Mouse (Mus musculus) forebrain, embryonic 13.5 days (tissue): ENCODE measurements around the gene Hyal1. TPM values are rescaled to one million over a fixed set of nuclear protein-coding genes. Genes with fewer than 3 reads are reported as not detected.

Experiments
- ATAC-seq: fragments of 200-750 bp; cut with Nextera tagmentation; 2 replicates; pipeline ENCODE4 v1.8.0; 2017
- H3K27ac ChIP-seq: fragments of 300-500 bp; sonication (generic); 2 replicates; pipeline ENCODE4 v1.5.1; 2015; ENCODE audit warnings: inconsistent platforms, mild to moderate bottlenecking, moderate library complexity
- H3K27me3 ChIP-seq: fragments of 300-500 bp; sonication (generic); 2 replicates; pipeline ENCODE4 v1.6.1; 2015; ENCODE audit warnings: mild to moderate bottlenecking, inconsistent platforms
- H3K36me3 ChIP-seq: fragments of 300-500 bp; sonication (generic); 2 replicates; pipeline ENCODE4 v1.6.1; 2015; ENCODE audit warnings: mild to moderate bottlenecking, inconsistent platforms; ENCODE audit not compliant: poor library complexity, severe bottlenecking
- H3K4me1 ChIP-seq: fragments of 300-500 bp; sonication (generic); 2 replicates; pipeline ENCODE4 v1.6.1; 2015; ENCODE audit warnings: inconsistent platforms
- H3K4me2 ChIP-seq: fragments of 300-500 bp; sonication (generic); 2 replicates; pipeline ENCODE4 v1.6.1; 2015; ENCODE audit warnings: inconsistent platforms, mild to moderate bottlenecking, moderate library complexity
- H3K4me3 ChIP-seq: fragments of 300-500 bp; sonication (generic); 2 replicates; pipeline ENCODE4 v1.5.1; 2015; ENCODE audit warnings: mild to moderate bottlenecking, inconsistent platforms
- H3K9ac ChIP-seq: fragments of 300-500 bp; sonication (generic); 2 replicates; pipeline ENCODE4 v1.6.1; 2015; ENCODE audit warnings: mild to moderate bottlenecking, inconsistent platforms
- H3K9me3 ChIP-seq: fragments of 300-500 bp; sonication (generic); replicated peaks from 2 replicates; pipeline ENCODE4 v1.6.1; 2016; ENCODE audit warnings: inconsistent platforms
- WGBS: fragments of 180-500 bp; shearing (Covaris S2); methylation state at CpG from one replicate; pipeline ENCODE4 v1.1.7; 2015; 5-methylcytosine and 5-hydroxymethylcytosine counted together
- polyA plus RNA-seq: library from polyadenylated mRNA; unstranded; fragments of >200 nt; fragmentation: Nextera tagmentation; extraction: Ambion mirVana; gene quantifications from 2 replicates; pipeline ENCODE4 v1.2.1, GENCODE M21; 2015

Gene Hyal1
- polyA plus RNA-seq, 1 experiment from 2014 or later = 8.4 TPM

DNA sequence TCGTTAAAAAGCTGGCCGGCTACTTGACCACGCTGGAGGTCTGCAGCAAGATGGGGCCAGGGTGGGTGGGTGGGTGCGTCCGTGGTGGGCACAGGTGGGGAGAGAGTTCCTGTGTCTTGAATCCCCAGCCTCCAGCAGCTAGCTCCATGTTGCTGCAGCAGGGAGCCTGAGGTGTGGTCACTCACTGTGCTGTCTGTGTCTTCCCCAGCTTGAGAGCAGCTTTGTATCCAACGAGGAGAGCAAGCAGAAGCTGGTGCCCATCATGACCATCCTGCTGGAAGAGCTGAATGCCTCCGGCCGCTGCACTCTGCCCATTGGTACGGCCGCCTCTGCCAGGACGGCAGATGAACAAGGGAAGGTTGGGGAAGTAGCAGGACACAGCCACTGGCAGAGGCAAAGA, 33.4 kb upstream of the Hyal1 start:
- WGBS = 89% methylated on average over 11 of the region's 11 CpGs
- peaks cover 48% of the 10 kb centered on the region for H3K4me1 ChIP-seq
- no peaks in the 10 kb centered on the region for H3K9me3 ChIP-seq
- peaks cover 7% of the 10 kb centered on the region; the same call in 1 of the 2 replicates for H3K27me3 ChIP-seq
- peak overlapping the region; percentile 92 for H3K4me2 ChIP-seq
- H3K36me3 ChIP-seq = peaks cover 42% of the 10 kb centered on the region
- no peak overlapping the region for H3K4me3 ChIP-seq
- H3K27ac ChIP-seq = no peak overlapping the region
- ATAC-seq = no peak
- no peak overlapping the region for H3K9ac ChIP-seq

DNA sequence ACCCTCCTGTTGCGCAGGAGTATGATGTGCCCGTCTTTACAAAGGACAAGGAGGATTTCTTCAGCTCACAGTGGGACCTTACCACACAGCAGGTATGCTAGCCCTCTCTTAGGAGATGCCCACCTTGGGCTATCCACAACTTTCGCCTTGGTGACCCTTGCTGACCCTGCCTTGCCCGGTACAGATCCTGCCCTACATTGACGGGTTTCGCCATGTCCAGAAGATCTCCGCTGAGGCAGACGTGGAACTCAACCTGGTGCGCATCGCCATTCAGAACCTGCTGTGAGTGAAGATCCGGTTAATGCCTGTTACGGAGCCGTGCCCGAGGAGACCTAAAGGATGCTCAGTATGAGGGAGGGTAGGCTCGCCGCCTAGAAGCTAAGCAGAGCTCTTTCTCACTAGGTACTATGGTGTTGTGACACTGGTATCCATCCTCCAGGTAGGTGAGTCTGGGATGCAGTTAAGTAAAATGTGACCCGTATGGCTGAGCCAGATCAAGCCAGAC, 32.5 kb upstream of the Hyal1 start:
- Histone ChIP-seq H3K27ac (no peak overlapping the region), H3K4me3 (no peak overlapping the region), H3K9me3 (no peaks in the 10 kb centered on the region), H3K36me3 (peaks cover 33% of the 10 kb centered on the region), H3K9ac (no peak overlapping the region), H3K4me1 (peaks cover 48% of the 10 kb centered on the region), H3K4me2 (no peak overlapping the region), H3K27me3 (peaks cover 15% of the 10 kb centered on the region)
- 95% methylated on average over 17 of the region's 17 CpGs for WGBS
- no peak for ATAC-seq

DNA sequence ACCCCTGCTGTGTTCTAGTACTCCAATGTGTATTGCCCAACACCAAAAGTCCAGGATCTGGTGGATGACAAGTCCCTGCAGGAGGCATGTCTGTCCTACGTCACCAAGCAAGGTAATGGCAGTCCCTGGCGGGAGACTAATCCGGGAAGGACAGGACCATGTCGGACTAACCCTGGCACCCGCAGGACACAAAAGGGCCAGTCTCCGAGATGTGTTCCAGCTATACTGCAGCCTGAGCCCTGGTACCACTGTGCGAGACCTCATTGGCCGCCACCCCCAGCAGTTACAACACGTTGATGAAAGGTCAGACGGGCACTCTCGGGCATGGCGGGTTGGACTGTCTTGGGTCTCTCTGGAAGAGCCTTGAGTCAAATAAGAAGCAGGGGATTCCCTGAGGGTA, 32.0 kb upstream of the Hyal1 start:
- Histone ChIP-seq H3K36me3 (peaks cover 28% of the 10 kb centered on the region), H3K4me1 (peaks cover 48% of the 10 kb centered on the region), H3K9ac (no peak overlapping the region), H3K27me3 (peaks cover 20% of the 10 kb centered on the region), H3K4me2 (no peak overlapping the region), H3K27ac (no peak overlapping the region), H3K4me3 (no peak overlapping the region), H3K9me3 (no peaks in the 10 kb centered on the region)
- ATAC-seq = no peak
- 94% methylated on average over 12 of the region's 12 CpGs for WGBS

DNA sequence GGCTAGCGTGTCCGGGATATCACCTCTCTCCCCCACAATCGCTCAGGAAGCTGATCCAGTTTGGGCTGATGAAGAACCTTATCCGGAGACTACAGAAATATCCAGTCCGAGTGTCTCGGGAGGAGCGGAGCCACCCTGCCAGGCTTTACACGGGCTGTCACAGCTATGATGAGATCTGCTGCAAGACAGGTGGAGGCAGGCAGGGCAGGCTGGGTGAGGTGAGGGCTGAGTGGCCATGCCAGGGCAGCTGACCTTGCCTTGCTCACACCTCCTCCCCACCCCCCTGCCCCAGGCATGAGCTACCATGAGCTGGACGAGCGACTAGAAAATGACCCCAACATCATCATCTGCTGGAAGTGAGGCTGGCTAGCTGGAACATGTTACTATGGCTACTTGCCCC, 31.5 kb upstream of the Hyal1 start:
- peaks cover 48% of the 10 kb centered on the region for H3K4me1 ChIP-seq
- WGBS = 86% methylated on average over 10 of the region's 10 CpGs

DNA sequence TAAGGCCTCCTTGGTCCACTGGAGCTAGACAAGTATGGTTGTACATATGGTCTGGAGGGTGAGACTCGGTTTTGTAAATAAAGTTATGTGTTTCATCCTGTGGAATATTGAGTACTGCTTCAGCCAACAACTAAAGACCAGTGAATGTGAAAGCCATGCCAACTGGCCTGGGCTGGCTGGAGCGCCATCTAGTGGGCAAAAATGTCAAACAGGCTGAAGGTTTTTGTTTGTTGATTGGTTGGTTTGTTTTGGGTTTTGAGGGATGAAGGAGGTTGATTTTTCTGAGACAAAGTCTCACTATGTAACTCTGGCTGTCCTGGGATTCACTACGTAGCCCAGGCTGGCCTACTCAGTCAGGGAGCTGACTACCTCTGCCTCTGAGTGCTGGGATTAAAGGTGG, 31.1 kb upstream of the Hyal1 start:
- ATAC-seq = no peak
- Histone ChIP-seq H3K4me3 (no peak overlapping the region), H3K27me3 (peaks cover 29% of the 10 kb centered on the region), H3K36me3 (peaks cover 21% of the 10 kb centered on the region), H3K27ac (no peak overlapping the region), H3K9me3 (no peaks in the 10 kb centered on the region), H3K9ac (no peak overlapping the region), H3K4me2 (no peak overlapping the region), H3K4me1 (peaks cover 47% of the 10 kb centered on the region)
- WGBS = 5% methylated on average over 3 of the region's 3 CpGs

More for the DNA sequence above, 31.5 kb upstream of the Hyal1 start:
- H3K27ac ChIP-seq = no peak overlapping the region
- peaks cover 23% of the 10 kb centered on the region for H3K36me3 ChIP-seq
- H3K4me3 ChIP-seq = no peak overlapping the region
- H3K4me2 ChIP-seq = no peak overlapping the region
- no peaks in the 10 kb centered on the region for H3K9me3 ChIP-seq
- H3K9ac ChIP-seq = no peak overlapping the region
- H3K27me3 ChIP-seq = peaks cover 25% of the 10 kb centered on the region
- no peak for ATAC-seq

DNA sequence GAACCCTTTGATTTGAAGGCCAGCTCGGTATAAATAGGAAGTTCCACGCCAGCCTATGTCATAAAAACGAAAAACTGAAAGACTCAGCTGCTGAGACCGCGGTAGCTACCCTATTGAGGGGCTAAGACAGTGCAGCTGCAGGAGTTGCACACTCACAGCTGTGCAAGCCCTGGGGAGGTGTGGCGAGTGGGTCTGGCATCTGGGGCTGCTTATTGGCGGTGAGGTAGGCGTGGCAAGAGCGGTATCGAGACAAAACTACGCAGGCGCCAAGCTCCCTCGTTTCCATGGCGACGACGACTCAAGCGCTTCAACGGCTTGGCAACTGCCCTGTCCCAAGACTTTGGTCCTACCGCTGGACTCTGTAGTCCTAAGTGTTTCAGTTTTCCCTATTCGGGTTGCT, 29.7 kb upstream of the Hyal1 start, which contains the start of gene Zmynd10:
Gene Zmynd10 (plus strand): TSS at position 273 of the 400 bp plus-strand sequence.
- 2% methylated on average over 20 of the region's 20 CpGs for WGBS
- peak within 1 kb of the TSS; percentile 68 for H3K27ac ChIP-seq

DNA sequence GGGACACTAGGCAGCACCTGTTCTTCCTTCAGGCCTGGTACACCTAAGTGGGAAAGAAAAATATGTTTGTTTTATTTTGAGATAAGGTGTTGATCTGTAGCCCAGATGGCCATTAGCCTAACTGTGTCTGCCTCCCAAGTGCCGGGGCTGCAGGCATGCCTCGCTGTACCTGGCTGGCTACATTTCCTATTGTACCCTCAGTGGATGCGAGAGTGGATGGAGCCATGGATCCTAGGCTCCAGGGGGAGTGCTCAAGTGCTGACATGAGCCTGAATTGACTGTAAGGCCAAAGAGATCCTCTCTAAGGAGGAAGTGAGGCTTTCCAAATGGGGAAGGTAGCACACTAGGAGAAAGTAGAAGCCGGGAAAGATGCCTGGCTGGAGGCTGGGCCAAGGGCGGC, 28.8 kb upstream of the Hyal1 start:
- peaks cover 53% of the 10 kb centered on the region for H3K4me1 ChIP-seq
- no peak for ATAC-seq
- 80% methylated on average over 5 of the region's 5 CpGs for WGBS
- peaks cover 52% of the 10 kb centered on the region for H3K27me3 ChIP-seq
- H3K9ac ChIP-seq = no peak overlapping the region
- no peak overlapping the region for H3K27ac ChIP-seq
- H3K9me3 ChIP-seq = no peaks in the 10 kb centered on the region
- H3K4me2 ChIP-seq = no peak overlapping the region
- no peak overlapping the region for H3K4me3 ChIP-seq
- peaks cover 21% of the 10 kb centered on the region for H3K36me3 ChIP-seq

More for the DNA sequence above, 29.7 kb upstream of the Hyal1 start, which contains the start of gene Zmynd10:
- Histone ChIP-seq H3K4me2 (peak within 1 kb of the TSS; percentile 55), H3K27me3 (peaks cover 43% of the 10 kb centered on the region), H3K36me3 (peaks cover 21% of the 10 kb centered on the region), H3K4me1 (peaks cover 52% of the 10 kb centered on the region), H3K9ac (peak within 1 kb of the TSS; percentile 28), H3K9me3 (no peaks in the 10 kb centered on the region), H3K4me3 (peak within 1 kb of the TSS; percentile 8)
- ATAC-seq = peak; percentile 70

DNA sequence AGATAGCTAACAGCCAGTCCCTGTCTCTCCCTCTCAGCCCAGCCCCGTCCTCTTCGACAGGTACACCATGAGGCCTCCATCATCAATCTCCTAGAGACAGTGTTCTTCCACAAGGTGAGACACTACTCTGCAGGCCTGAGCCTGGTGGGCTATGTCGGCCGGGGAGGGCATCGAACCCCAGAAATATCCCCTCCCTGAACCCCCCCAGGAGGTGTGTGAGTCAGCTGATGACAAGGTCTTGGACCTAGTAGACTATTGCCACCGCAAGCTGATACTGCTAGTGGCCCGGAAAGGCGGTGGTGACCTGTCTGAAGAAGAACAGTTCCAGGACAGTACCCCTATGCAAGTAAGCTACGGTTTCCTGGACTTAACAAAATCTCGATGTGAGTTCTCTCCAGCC, 27.9 kb upstream of the Hyal1 start:
- H3K27me3 ChIP-seq = peaks cover 54% of the 10 kb centered on the region
- H3K36me3 ChIP-seq = peaks cover 16% of the 10 kb centered on the region
- H3K9ac ChIP-seq = no peak overlapping the region
- no peaks in the 10 kb centered on the region for H3K9me3 ChIP-seq
- H3K27ac ChIP-seq = no peak overlapping the region
- 94% methylated on average over 10 of the region's 10 CpGs for WGBS
- H3K4me1 ChIP-seq = peaks cover 57% of the 10 kb centered on the region
- H3K4me3 ChIP-seq = no peak overlapping the region
- ATAC-seq = no peak
- no peak overlapping the region for H3K4me2 ChIP-seq

DNA sequence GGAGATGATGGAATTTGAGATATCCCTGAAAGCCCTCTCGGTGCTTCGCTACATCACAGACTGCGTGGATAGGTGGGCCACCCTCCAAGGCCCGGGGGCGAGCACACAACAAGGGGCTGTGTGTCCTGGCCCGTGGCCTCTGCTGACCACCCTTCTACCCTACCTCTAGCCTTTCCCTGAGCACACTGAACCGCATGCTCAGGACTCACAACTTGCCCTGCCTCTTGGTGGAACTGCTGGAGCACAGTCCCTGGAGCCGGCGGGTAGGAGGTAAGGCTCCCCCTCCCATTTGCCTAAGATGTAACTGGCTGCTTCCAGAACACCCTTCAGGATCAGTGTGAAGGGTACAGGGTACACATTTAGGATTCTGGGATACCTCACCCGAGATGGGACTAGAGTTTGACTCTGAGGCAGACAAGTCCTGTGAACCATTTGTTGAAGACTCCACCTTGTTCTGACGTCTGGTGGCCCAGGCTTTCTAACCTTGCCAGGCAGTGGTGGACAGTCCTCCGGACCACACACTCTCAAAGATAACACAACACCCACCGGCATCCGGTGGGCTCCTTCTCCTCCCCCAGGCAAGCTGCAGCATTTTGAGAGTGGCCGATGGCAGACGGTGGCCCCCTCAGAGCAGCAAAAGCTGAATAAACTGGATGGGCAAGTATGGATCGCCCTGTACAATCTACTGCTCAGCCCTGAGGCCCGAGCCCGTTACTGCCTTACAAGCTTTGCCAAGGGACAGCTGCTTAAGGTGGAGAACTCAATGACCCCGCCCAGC, 27.2 kb upstream of the Hyal1 start:
- Histone ChIP-seq H3K9ac (no peak overlapping the region), H3K4me3 (no peak overlapping the region), H3K4me2 (no peak overlapping the region), H3K4me1 (peaks cover 59% of the 10 kb centered on the region), H3K27ac (no peak overlapping the region), H3K27me3 (peaks cover 54% of the 10 kb centered on the region), H3K36me3 (peaks cover 9% of the 10 kb centered on the region), H3K9me3 (no peaks in the 10 kb centered on the region)
- WGBS = 85% methylated on average over 20 of the region's 20 CpGs
- ATAC-seq = no peak

DNA sequence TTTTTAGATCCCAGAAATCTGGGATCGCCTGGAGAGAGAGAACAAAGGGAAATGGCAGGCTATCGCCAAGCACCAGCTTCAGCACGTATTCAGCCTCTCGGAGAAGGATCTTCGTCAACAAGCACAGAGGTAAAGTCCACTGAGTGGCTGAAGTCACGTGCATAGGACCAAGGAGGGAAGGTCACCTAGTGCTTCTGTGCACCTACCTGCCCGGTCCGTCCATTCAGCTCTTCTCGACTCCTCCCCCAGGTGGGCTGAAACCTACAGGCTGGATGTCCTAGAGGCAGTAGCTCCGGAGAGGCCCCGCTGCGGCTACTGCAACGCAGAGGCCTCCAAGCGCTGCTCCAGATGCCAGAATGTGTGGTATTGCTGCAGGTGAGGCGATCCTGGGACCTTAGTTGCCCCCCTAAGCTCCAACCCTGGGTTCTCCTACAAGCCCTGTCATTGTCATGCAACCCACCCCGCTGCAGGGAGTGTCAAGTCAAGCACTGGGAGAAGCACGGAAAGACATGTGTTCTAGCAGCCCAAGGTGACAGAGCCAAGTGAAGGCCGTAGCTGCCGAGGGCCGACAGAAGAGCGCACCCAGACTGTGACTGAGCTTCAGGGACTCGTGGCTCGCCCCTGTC, 26.1 kb upstream of the Hyal1 start:
- Histone ChIP-seq H3K27ac (no peak overlapping the region), H3K27me3 (peaks cover 54% of the 10 kb centered on the region), H3K9me3 (no peaks in the 10 kb centered on the region), H3K4me2 (peak overlapping the region; percentile 74), H3K4me3 (no peak overlapping the region), H3K36me3 (no peaks in the 10 kb centered on the region), H3K9ac (peak overlapping the region; percentile 65; the same call in 1 of the 2 replicates), H3K4me1 (peaks cover 64% of the 10 kb centered on the region)
- 27% methylated on average over 23 of the region's 23 CpGs for WGBS
- no peak for ATAC-seq

DNA sequence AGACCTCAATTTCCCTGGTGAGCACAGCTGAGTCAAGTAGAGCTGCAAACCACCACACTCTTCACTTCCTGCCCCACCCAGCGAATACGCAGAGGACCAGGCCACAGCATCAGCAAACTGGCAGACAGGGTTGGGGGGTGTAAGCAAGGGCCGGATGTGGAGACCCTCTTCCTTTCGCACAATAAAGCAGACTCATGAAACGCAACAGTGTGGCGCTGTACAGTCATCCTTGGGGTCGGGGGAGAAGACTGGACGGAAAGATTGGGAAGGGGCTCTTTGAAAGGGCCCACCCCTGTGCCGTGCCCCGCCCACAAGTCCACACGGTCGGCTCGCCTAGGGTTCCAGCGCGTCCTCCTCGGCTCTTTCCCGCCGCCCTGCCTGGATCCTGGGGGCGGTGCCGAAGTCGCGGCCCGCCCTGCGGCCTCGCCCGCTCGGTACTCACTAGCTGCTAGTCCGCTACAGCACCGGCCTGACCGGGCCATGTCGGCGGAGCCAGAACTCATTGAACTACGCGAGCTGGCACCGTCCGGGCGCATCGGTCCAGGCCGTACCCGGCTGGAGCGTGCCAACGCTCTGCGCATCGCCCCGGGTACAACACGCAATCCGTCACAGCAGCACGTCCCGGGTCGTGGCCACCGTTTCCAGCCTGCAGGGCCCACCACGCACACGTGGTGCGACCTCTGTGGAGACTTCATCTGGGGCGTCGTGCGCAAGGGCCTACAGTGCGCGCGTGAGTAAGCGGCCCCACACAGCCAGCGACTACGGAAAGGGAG, 25.4 kb upstream of the Hyal1 start, which contains the start of gene Rassf1:
Gene Rassf1 (plus strand): TSS at position 439 of the 773 bp plus-strand sequence.
- Histone ChIP-seq H3K36me3 (no peaks in the 10 kb centered on the region), H3K27ac (no peak within 1 kb of the TSS), H3K4me3 (peak within 1 kb of the TSS; percentile 40), H3K9ac (peak within 1 kb of the TSS; percentile 65), H3K4me2 (peak within 1 kb of the TSS; percentile 74), H3K4me1 (peaks cover 64% of the 10 kb centered on the region), H3K9me3 (no peaks in the 10 kb centered on the region), H3K27me3 (peaks cover 54% of the 10 kb centered on the region)
- ATAC-seq = peak; percentile 4; the same call in 1 of the 2 replicates
- whole genome bisulfite sequencing = under 1% methylated on average over 63 of the region's 63 CpGs
